Mouse (Mus musculus) olfactory bulb, adult 2 months (tissue): Measurements from ENCODE around the gene Gtf2a1l.

Experiments
- CTCF ChIP-seq: fragments of 200-500 bp; IDR thresholded peaks from 2 replicates; pipeline ENCODE4 v1.5.1; 2012; ENCODE audit warnings: low read depth, mild to moderate bottlenecking, low read length, moderate library complexity; ENCODE audit not compliant: insufficient read depth
- POLR2A ChIP-seq: fragments of 200-500 bp; IDR thresholded peaks from 2 replicates; pipeline ENCODE4 v1.6.1; 2012; ENCODE audit warnings: mild to moderate bottlenecking, low read depth, low read length, moderate library complexity; ENCODE audit not compliant: insufficient read depth

- TF ChIP-seq CTCF, result no peak
- no peak for TF ChIP-seq POLR2A
These were observed 42.1 kb upstream of the Gtf2a1l start for GRCm38 (mm10) chr17:88626347-88626811.
